Mouse (Mus musculus): ENCODE results near the gene Gm21190. TPM values are rescaled to one million over a fixed set of nuclear protein-coding genes. Genes with fewer than 3 reads are reported as not detected.

Gene Gm21190
- not detected for polyA plus RNA-seq (2014; fragmentation: Illumina TruSeq; extraction: RNeasy Lipid Tissue Mini Kit (QIAGEN cat#74804); ENCODE audit: low read depth, low replicate concordance)

DNA sequence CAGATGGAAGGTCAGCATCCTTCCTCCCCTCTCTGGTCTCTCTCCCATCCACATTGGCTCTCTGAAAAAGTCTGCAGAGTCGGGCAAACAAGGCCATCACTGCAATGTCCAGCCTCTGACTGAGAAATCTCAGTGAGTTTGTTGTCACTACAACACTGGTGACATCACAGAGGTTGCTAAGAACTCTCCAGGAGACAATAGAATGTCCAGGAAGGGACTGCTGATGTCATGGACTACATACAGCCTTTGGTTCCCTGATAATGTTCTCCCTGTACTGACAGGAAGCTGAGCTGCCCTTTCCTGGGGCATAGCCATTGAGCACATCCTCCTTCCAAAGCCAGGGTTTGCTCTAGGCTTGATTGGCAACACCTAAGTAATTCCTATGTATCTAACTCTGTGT is at the start of gene Gm21190:
Gene Gm21190 (minus strand): TSS at position 101 of the 400 bp plus-strand sequence.

GRCm38 (mm10) chr5:15577033-15577432 is 48.0 kb upstream of the Gm21190 start, which contains the start of gene Gm21083:
Gm21083 (plus strand) TSS chr5:15577333.

GRCm38 (mm10) chr5:15476423-15476822 is 52.6 kb downstream of the Gm21190 start, which contains the start of gene Gm21149:
Gm21149 (minus strand) TSS chr5:15476523.

Other genes starting within 250 kb of the Gm21190 start
- gene Gm21149, start 52.7 kb downstream of the Gm21190 start, polyA plus RNA-seq (2014; fragmentation: Illumina TruSeq; extraction: RNeasy Lipid Tissue Mini Kit (QIAGEN cat#74804); ENCODE audit: low read depth, low replicate concordance): not detected
- gene Gm21083, start 48.1 kb upstream of the Gm21190 start, polyA plus RNA-seq (2014; fragmentation: Illumina TruSeq; extraction: RNeasy Lipid Tissue Mini Kit (QIAGEN cat#74804); ENCODE audit: low read depth, low replicate concordance): not detected
- gene Speer4d, start 89.8 kb upstream of the Gm21190 start, polyA plus RNA-seq (2014; fragmentation: Illumina TruSeq; extraction: RNeasy Lipid Tissue Mini Kit (QIAGEN cat#74804); ENCODE audit: low read depth, low replicate concordance): not detected
- not detected for gene 4930572O03Rik, start 127.8 kb upstream of the Gm21190 start, polyA plus RNA-seq (2014; fragmentation: Illumina TruSeq; extraction: RNeasy Lipid Tissue Mini Kit (QIAGEN cat#74804); ENCODE audit: low read depth, low replicate concordance)
- not detected for gene Speer4c, start 185.0 kb upstream of the Gm21190 start, polyA plus RNA-seq (2014; fragmentation: Illumina TruSeq; extraction: RNeasy Lipid Tissue Mini Kit (QIAGEN cat#74804); ENCODE audit: low read depth, low replicate concordance)

All from heart, adult 10 weeks (tissue).